ENCODE assay signal across 35 mouse cellular contexts in genomic region chr10:14607597-14607996, GRCm38 (mm10).
"Had no signal": no experiment of that assay in that cellular context is flagged by ENCODE, and none has a peak within 500 bp of the region (broad histone marks: within the 10 kb centered on the region; RNA-seq: fewer than 3 reads in every experiment).

No protein-coding gene starts in this region.

- H3K27me3 ChIP-seq: heart, embryonic 12.5 days; heart, embryonic 13.5 days; heart, embryonic 15.5 days; hindbrain, embryonic 12.5 days; hindbrain, embryonic 13.5 days; hindbrain, embryonic 15.5 days; intestine, embryonic 15.5 days; kidney, embryonic 15.5 days had no signal

- H3K27ac ChIP-seq: heart, adult 2 months; heart, embryonic 10.5 days; heart, embryonic 13.5 days; heart, embryonic 15.5 days; hindbrain, embryonic 10.5 days; hindbrain, embryonic 12.5 days; hindbrain, embryonic 13.5 days; hindbrain, embryonic 14.5 days; hindbrain, embryonic 15.5 days; hindbrain, postnatal 0 days; intestine, embryonic 15.5 days; kidney, embryonic 15.5 days; kidney, postnatal 0 days; layer of hippocampus, adult 2 months had no signal

- H3K9me3 ChIP-seq: heart, embryonic 10.5 days; heart, embryonic 12.5 days; heart, embryonic 13.5 days; heart, embryonic 15.5 days; hindbrain, embryonic 10.5 days; hindbrain, embryonic 12.5 days; hindbrain, embryonic 13.5 days; hindbrain, embryonic 15.5 days; intestine, embryonic 15.5 days; kidney, embryonic 15.5 days had no signal

- DNase-seq: heart, adult 2 months; heart, postnatal 10 days; heart, postnatal 14 days; heart, postnatal 36 days; heart, postnatal 4 days; kidney, adult 11 months; kidney, adult 18-20 months; kidney, adult 2 months; kidney, adult 8-10 months; kidney, adult 9 months; kidney, postnatal 10 days; kidney, postnatal 14 days; kidney, postnatal 25 days; kidney, postnatal 36 days; kidney, postnatal 4 days; layer of hippocampus, postnatal 36 days had no signal

- H3K9ac ChIP-seq: heart, embryonic 12.5 days; heart, embryonic 13.5 days; heart, embryonic 15.5 days; hindbrain, embryonic 12.5 days; hindbrain, embryonic 13.5 days; hindbrain, embryonic 14.5 days; hindbrain, embryonic 15.5 days; intestine, embryonic 15.5 days; kidney, embryonic 15.5 days had no signal

- H3K36me3 ChIP-seq: heart, embryonic 10.5 days; heart, embryonic 12.5 days; heart, embryonic 13.5 days; heart, embryonic 15.5 days; hindbrain, embryonic 10.5 days; hindbrain, embryonic 12.5 days; hindbrain, embryonic 13.5 days; hindbrain, embryonic 15.5 days; intestine, embryonic 15.5 days; kidney, embryonic 15.5 days had no signal

- ATAC-seq: hindbrain, embryonic 16.5 days; hindbrain, postnatal 0 days; inflammation-experienced regulatory T-cells, adult 6 months; intestine, embryonic 15.5 days; intestine, embryonic 16.5 days; intestine, postnatal 0 days had no signal

- H3K4me2 ChIP-seq: heart, embryonic 11.5 days; heart, embryonic 12.5 days; heart, embryonic 13.5 days; heart, embryonic 15.5 days; hindbrain, embryonic 12.5 days; hindbrain, embryonic 13.5 days; hindbrain, embryonic 14.5 days; hindbrain, embryonic 15.5 days; intestine, embryonic 15.5 days; kidney, embryonic 15.5 days had no signal

- H3K4me3 ChIP-seq: heart, adult 2 months; heart, embryonic 10.5 days; heart, embryonic 12.5 days; heart, embryonic 13.5 days; heart, embryonic 15.5 days; hindbrain, embryonic 10.5 days; hindbrain, embryonic 12.5 days; hindbrain, embryonic 13.5 days; hindbrain, embryonic 15.5 days; intestine, embryonic 15.5 days; kidney, embryonic 15.5 days; layer of hippocampus, adult 2 months had no signal

- H3K4me1 ChIP-seq: heart, embryonic 10.5 days; heart, embryonic 12.5 days; heart, embryonic 13.5 days; heart, embryonic 15.5 days; hindbrain, embryonic 10.5 days; hindbrain, embryonic 12.5 days; hindbrain, embryonic 13.5 days; hindbrain, embryonic 15.5 days; intestine, embryonic 15.5 days; kidney, embryonic 15.5 days had no signal
